Mouse (Mus musculus): ENCODE measurements at regions not wholly inside any gene's neighbourhood (a gene's known extent, or its start where the extent isn't known, plus 50 kb on each side); places are given as distances from the start of the nearest gene placed in this dataset.

GRCm38 (mm10) chr13:107246956-107247751 lies 225.2 kb upstream of the Kif2a start:
- no peaks in the 10 kb centered on the region for H3K4me1 ChIP-seq (ENCODE audit: control insufficient read depth, insufficient read depth)
- no peaks in the 10 kb centered on the region for H3K36me3 ChIP-seq (replicated peaks; ENCODE audit: control insufficient read depth, insufficient read depth, low read length)
- DNase-seq (ENCODE audit: low spot score): no peak
- no peak overlapping the region for H3K27ac ChIP-seq (ENCODE audit: low read depth)
- no peaks in the 10 kb centered on the region for H3K9me3 ChIP-seq (replicated peaks; ENCODE audit: control insufficient read depth, low read length)
- H3K4me3 ChIP-seq (ENCODE audit: low read depth, low read length): 0 out of 2 replicates have a peak overlapping the region, but pooled peaks have one; percentile 10
- H3K27me3 ChIP-seq (ENCODE audit: control insufficient read depth, insufficient read depth, low read length): no peaks in the 10 kb centered on the region
- TF ChIP-seq EP300 (IDR thresholded peaks at IDR 0.05; ENCODE audit: low read depth) (no peak), CTCF (IDR thresholded peaks at IDR 0.05; ENCODE audit: low read depth) (no peak)
- 33% methylated on average over 17 of the region's 17 CpGs for WGBS
- peak overlapping the region; percentile 20; the same call in 1 of the 2 replicates for H3K4me2 ChIP-seq (ENCODE audit: low read depth, low read length)
- H3K9ac ChIP-seq (replicated peaks; ENCODE audit: low read depth, low read length): no peak overlapping the region
- ATAC-seq (ENCODE audit: insufficient read depth, low read depth): no peak

- whole genome bisulfite sequencing: 58% methylated on average over 3 of the region's 3 CpGs
- H3K27me3 ChIP-seq (ENCODE audit: control insufficient read depth, insufficient read depth, low read length): no peaks in the 10 kb centered on the region
Observed at GRCm38 (mm10) chr13:107244173-107244572, 222.2 kb upstream of the Kif2a start.

DNA sequence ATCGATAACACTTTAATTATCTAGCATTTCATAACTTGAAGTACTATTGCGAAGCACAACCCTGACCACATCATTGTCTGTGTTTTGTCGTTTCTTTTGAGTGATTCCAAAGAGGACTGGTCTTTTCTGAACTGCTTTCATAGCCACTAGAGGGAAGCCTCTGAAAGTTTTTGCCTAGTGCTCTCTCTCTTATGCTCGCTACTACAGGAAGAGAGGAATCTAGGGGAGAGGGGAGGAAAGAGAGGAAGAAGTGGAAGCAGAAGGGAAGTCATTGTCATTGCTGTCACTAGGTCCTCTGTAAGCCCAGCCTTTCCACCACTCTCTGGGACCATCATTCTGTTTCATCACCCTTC lies 217.1 kb upstream of the Kif2a start:
- no peaks in the 10 kb centered on the region for H3K36me3 ChIP-seq (replicated peaks; ENCODE audit: control insufficient read depth, insufficient read depth, low read length)
- no peak overlapping the region for H3K4me3 ChIP-seq (ENCODE audit: low read depth, low read length)
- TF ChIP-seq CTCF (IDR thresholded peaks at IDR 0.05; ENCODE audit: low read depth) (peak; percentile 14; the same call in 1 of the 2 replicates), EP300 (IDR thresholded peaks at IDR 0.05; ENCODE audit: low read depth) (no peak)
- no peak overlapping the region for H3K27ac ChIP-seq (ENCODE audit: low read depth)
- H3K4me1 ChIP-seq (ENCODE audit: control insufficient read depth, insufficient read depth): no peaks in the 10 kb centered on the region
- no peak for ATAC-seq (ENCODE audit: insufficient read depth, low read depth)
- no peak overlapping the region for H3K4me2 ChIP-seq (ENCODE audit: low read depth, low read length)
- no peaks in the 10 kb centered on the region for H3K9me3 ChIP-seq (replicated peaks; ENCODE audit: control insufficient read depth, low read length)
- DNase-seq (ENCODE audit: low spot score): no peak
- H3K9ac ChIP-seq (replicated peaks; ENCODE audit: low read depth, low read length): no peak overlapping the region
- H3K27me3 ChIP-seq (ENCODE audit: control insufficient read depth, insufficient read depth, low read length): no peaks in the 10 kb centered on the region
- WGBS: 37% methylated on average over 4 of the region's 4 CpGs

More at GRCm38 (mm10) chr13:107244173-107244572, 222.2 kb upstream of the Kif2a start:
- Histone ChIP-seq H3K4me1 (ENCODE audit: control insufficient read depth, insufficient read depth) (no peaks in the 10 kb centered on the region), H3K4me2 (ENCODE audit: low read depth, low read length) (no peak overlapping the region), H3K9me3 (replicated peaks; ENCODE audit: control insufficient read depth, low read length) (no peaks in the 10 kb centered on the region), H3K27ac (ENCODE audit: low read depth) (no peak overlapping the region), H3K9ac (replicated peaks; ENCODE audit: low read depth, low read length) (no peak overlapping the region), H3K36me3 (replicated peaks; ENCODE audit: control insufficient read depth, insufficient read depth, low read length) (no peaks in the 10 kb centered on the region), H3K4me3 (ENCODE audit: low read depth, low read length) (no peak overlapping the region)
- TF ChIP-seq CTCF (IDR thresholded peaks at IDR 0.05; ENCODE audit: low read depth) (no peak), EP300 (IDR thresholded peaks at IDR 0.05; ENCODE audit: low read depth) (no peak)
- ATAC-seq (ENCODE audit: insufficient read depth, low read depth) (no peak), DNase-seq (ENCODE audit: low spot score) (no peak)

GRCm38 (mm10) chr13:107238364-107239034 lies 216.6 kb upstream of the Kif2a start:
- DNase-seq (ENCODE audit: low spot score) (no peak), ATAC-seq (ENCODE audit: insufficient read depth, low read depth) (no peak)
- Histone ChIP-seq H3K4me1 (ENCODE audit: control insufficient read depth, insufficient read depth) (no peaks in the 10 kb centered on the region), H3K27ac (ENCODE audit: low read depth) (no peak overlapping the region), H3K4me2 (ENCODE audit: low read depth, low read length) (no peak overlapping the region), H3K36me3 (replicated peaks; ENCODE audit: control insufficient read depth, insufficient read depth, low read length) (no peaks in the 10 kb centered on the region), H3K9ac (replicated peaks; ENCODE audit: low read depth, low read length) (no peak overlapping the region), H3K27me3 (ENCODE audit: control insufficient read depth, insufficient read depth, low read length) (no peaks in the 10 kb centered on the region), H3K9me3 (replicated peaks; ENCODE audit: control insufficient read depth, low read length) (no peaks in the 10 kb centered on the region), H3K4me3 (ENCODE audit: low read depth, low read length) (no peak overlapping the region)
- WGBS: 49% methylated on average over 9 of the region's 9 CpGs
- TF ChIP-seq EP300 (IDR thresholded peaks at IDR 0.05; ENCODE audit: low read depth) (no peak), CTCF (IDR thresholded peaks at IDR 0.05; ENCODE audit: low read depth) (no peak)

- Histone ChIP-seq H3K9ac (replicated peaks; ENCODE audit: low read depth, low read length) (no peak overlapping the region), H3K4me1 (ENCODE audit: control insufficient read depth, insufficient read depth) (no peaks in the 10 kb centered on the region), H3K27me3 (ENCODE audit: control insufficient read depth, insufficient read depth, low read length) (no peaks in the 10 kb centered on the region), H3K27ac (ENCODE audit: low read depth) (no peak overlapping the region), H3K4me2 (ENCODE audit: low read depth, low read length) (no peak overlapping the region), H3K36me3 (replicated peaks; ENCODE audit: control insufficient read depth, insufficient read depth, low read length) (no peaks in the 10 kb centered on the region), H3K4me3 (ENCODE audit: low read depth, low read length) (no peak overlapping the region), H3K9me3 (replicated peaks; ENCODE audit: control insufficient read depth, low read length) (no peaks in the 10 kb centered on the region)
- 30% methylated on average over 5 of the region's 5 CpGs for WGBS
- ATAC-seq (ENCODE audit: insufficient read depth, low read depth) (no peak), DNase-seq (ENCODE audit: low spot score) (no peak)
- TF ChIP-seq CTCF (IDR thresholded peaks at IDR 0.05; ENCODE audit: low read depth) (no peak), EP300 (IDR thresholded peaks at IDR 0.05; ENCODE audit: low read depth) (no peak)
Observed at GRCm38 (mm10) chr13:107219456-107219855, 197.5 kb upstream of the Kif2a start.
